Mouse (Mus musculus): ENCODE measurements around the gene Itgav. TPM values are rescaled to one million over a fixed set of nuclear protein-coding genes. Genes with fewer than 3 reads are reported as not detected.

Itgav gene
- polyA plus RNA-seq, 1 experiment from 2014 or later = 78.7 TPM

DNA sequence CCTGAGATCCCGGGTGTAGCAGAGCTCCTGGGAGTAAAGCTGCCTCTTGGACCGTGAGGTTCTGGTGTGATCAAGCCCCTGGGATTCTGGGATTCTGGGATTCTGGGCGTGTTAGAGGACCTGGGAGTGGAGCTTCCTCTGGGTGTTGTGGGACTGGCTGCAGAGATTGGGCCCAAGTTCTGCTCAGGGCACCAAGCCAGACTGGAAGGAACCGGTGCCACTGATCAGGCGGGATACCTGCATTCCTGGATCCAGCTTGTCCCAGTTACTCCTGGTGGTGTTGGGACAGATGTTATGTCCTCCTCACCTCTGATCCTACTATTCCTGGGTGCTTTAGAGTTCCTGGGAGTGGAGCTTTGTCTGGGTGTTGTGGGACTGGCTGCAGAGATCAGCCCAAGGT lies 28.8 kb downstream of the Itgav start:
- Histone ChIP-seq H3K4me3 (replicated peaks) (no peak overlapping the region), H3K4me1 (replicated peaks) (no peaks in the 10 kb centered on the region), H3K27ac (no peak overlapping the region), H3K36me3 (peaks cover 48% of the 10 kb centered on the region), H3K27me3 (no peaks in the 10 kb centered on the region), H3K9me3 (no peaks in the 10 kb centered on the region), H3K9ac (replicated peaks) (no peak overlapping the region), H3K4me2 (no peak overlapping the region)
- no peak for ATAC-seq (ENCODE audit: insufficient number of reproducible peaks, insufficient read depth, low FRiP score, low TSS enrichment, low read depth)
- 85% methylated on average over 5 of the region's 5 CpGs for WGBS

DNA sequence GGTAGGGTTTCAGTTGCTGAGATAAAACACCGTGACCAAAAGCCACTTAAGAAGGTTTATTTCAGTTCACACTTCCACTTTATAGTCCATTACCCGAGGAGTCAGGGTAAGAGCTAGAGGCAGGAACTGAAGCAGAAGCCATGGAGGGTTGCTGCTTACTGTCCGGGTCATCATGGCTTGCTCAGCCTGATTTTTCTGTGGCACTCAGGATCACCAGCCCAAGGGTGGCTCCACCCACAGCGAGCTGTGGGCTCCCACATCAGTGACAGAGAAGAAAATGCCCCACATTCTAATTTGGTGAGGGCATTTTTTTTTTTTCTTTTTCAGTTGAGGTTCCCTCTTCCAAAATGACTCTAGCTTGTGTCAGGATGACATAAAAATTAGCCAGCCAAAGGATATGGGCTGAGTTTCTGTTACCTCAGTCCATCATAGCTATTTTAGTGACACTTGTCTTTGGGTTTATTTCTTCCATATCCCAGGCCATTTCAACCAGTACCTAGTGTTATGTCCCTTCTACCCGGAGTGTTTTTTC lies 30.2 kb downstream of the Itgav start:
- WGBS = 57% methylated on average over 5 of the region's 5 CpGs
- no peak overlapping the region for H3K4me3 ChIP-seq (replicated peaks)
- no peaks in the 10 kb centered on the region for H3K27me3 ChIP-seq
- ATAC-seq (ENCODE audit: insufficient number of reproducible peaks, insufficient read depth, low FRiP score, low TSS enrichment, low read depth) = no peak
- no peaks in the 10 kb centered on the region for H3K9me3 ChIP-seq
- no peak overlapping the region for H3K27ac ChIP-seq
- H3K36me3 ChIP-seq = peaks cover 45% of the 10 kb centered on the region
- H3K4me1 ChIP-seq (replicated peaks) = 0 out of 2 replicates have a peak, but pooled peaks cover 5% of the 10 kb centered on the region
- no peak overlapping the region for H3K9ac ChIP-seq (replicated peaks)
- no peak overlapping the region for H3K4me2 ChIP-seq

DNA sequence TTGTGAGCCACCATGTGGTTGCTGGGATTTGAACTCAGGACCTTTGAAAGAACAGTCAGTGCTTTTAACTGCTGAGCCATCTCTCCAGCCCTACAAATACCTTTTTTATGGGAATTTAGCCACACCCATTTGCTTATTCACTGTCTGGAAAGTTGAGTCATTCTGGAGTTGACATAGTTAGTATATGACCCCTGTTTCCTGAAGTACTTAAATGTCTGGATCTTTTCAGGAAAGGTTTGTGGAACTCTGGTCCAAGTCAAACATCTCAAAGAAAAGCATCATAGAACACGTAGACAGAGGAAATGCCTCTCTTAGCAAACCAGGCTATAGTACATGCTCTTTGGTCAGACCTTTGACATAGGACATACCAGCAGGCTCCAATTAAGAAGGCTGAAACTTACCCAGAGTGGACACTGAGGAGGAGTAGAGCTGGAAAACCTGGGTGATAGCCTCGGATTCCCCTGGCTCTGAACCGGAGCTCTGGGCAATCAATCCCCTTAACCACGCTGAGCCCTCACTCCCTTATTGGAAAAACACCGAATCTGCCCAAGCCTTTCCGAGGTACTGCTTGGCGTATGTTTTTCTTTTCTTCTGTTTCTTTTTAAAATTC lies 34.5 kb downstream of the Itgav start:
- Histone ChIP-seq H3K27ac (no peak overlapping the region; the same call in 1 of the 2 replicates), H3K4me1 (replicated peaks) (0 out of 2 replicates have a peak, but pooled peaks cover 5% of the 10 kb centered on the region), H3K9ac (replicated peaks) (no peak overlapping the region), H3K9me3 (no peaks in the 10 kb centered on the region), H3K4me2 (no peak overlapping the region), H3K27me3 (no peaks in the 10 kb centered on the region), H3K36me3 (peaks cover 42% of the 10 kb centered on the region), H3K4me3 (replicated peaks) (no peak overlapping the region)
- ATAC-seq (ENCODE audit: insufficient number of reproducible peaks, insufficient read depth, low FRiP score, low TSS enrichment, low read depth) = no peak
- WGBS = 82% methylated on average over 7 of the region's 7 CpGs

DNA sequence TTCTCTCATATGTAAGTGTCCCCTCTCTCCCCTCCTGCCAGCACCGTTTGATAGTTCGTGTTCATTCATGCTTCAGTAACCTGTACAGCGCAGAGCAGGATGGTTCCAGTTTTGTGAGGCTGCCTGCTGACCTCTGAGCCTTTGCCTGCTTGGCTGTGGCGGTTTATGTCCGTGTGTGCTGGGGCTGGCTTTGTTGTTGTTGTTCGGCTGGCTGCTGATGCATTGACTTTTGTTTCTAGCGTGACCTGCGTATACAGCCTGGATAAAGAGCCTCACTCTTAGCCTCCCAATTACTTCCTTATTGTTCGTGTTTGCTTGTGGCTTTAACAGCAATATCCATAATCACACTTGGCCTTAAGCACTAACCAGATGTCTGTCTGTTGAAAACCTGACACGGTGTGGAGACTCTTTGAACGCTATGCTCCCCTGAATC lies 35.0 kb downstream of the Itgav start:
- H3K9me3 ChIP-seq = no peaks in the 10 kb centered on the region
- H3K9ac ChIP-seq (replicated peaks) = no peak overlapping the region
- H3K36me3 ChIP-seq = peaks cover 38% of the 10 kb centered on the region
- no peak for ATAC-seq (ENCODE audit: insufficient number of reproducible peaks, insufficient read depth, low FRiP score, low TSS enrichment, low read depth)
- 0 out of 2 replicates have a peak, but pooled peaks cover 5% of the 10 kb centered on the region for H3K4me1 ChIP-seq (replicated peaks)
- H3K4me3 ChIP-seq (replicated peaks) = no peak overlapping the region
- H3K4me2 ChIP-seq = no peak overlapping the region
- WGBS = 73% methylated on average over 11 of the region's 11 CpGs
- peak overlapping the region; percentile 23; the same call in 1 of the 2 replicates for H3K27ac ChIP-seq
- no peaks in the 10 kb centered on the region for H3K27me3 ChIP-seq

DNA sequence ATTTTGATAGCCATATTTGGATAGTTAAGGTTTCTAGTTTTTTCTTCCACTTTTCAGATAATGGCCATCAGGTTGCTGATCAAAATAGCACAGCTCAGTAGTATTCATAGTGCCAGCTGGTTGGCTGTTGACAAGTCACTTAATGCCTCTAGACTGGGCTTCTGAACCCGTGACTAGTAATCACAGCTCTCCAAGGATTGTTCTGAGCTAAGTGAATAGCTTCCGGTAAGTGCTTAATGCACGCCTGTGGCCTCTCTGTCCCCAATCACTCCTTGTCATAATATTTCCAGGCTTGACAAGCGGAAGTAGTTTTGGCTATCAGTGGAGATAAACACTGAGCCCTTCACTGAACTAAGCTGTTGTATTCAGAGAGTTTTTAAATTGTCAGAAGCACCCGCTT lies 35.5 kb downstream of the Itgav start:
- H3K4me2 ChIP-seq = no peak overlapping the region
- no peaks in the 10 kb centered on the region for H3K27me3 ChIP-seq
- H3K4me1 ChIP-seq (replicated peaks) = 0 out of 2 replicates have a peak, but pooled peaks cover 5% of the 10 kb centered on the region
- 75% methylated on average over 5 of the region's 5 CpGs for WGBS
- H3K9ac ChIP-seq (replicated peaks) = no peak overlapping the region
- peaks cover 33% of the 10 kb centered on the region for H3K36me3 ChIP-seq
- no peaks in the 10 kb centered on the region for H3K9me3 ChIP-seq
- no peak overlapping the region for H3K4me3 ChIP-seq (replicated peaks)
- peak overlapping the region; percentile 23; the same call in 1 of the 2 replicates for H3K27ac ChIP-seq
- ATAC-seq (ENCODE audit: insufficient number of reproducible peaks, insufficient read depth, low FRiP score, low TSS enrichment, low read depth) = no peak

DNA sequence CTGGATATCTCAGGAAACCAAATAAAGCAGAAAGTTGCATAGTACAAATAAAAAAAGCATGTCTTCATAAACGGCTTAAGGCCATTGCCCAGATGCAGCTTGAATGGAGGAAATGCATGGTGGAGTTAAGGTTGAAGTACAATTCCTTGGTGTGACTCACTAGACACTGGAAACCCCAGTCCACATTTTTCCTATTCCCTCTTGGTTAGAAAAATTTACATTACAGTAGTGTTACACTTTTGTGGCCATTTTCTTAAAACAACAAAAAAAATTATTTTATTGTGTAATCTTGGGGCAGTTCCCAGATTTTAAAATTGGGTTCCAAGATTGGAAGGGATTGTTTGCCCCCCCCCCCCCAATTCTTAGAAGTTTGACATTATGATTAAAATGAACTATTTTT lies 35.9 kb downstream of the Itgav start:
- peaks cover 30% of the 10 kb centered on the region for H3K36me3 ChIP-seq
- H3K4me3 ChIP-seq (replicated peaks) = no peak overlapping the region
- H3K4me1 ChIP-seq (replicated peaks) = 0 out of 2 replicates have a peak, but pooled peaks cover 5% of the 10 kb centered on the region
- H3K9ac ChIP-seq (replicated peaks) = no peak overlapping the region
- no peaks in the 10 kb centered on the region for H3K9me3 ChIP-seq
- H3K4me2 ChIP-seq = no peak overlapping the region
- ATAC-seq (ENCODE audit: insufficient number of reproducible peaks, insufficient read depth, low FRiP score, low TSS enrichment, low read depth) = no peak
- H3K27me3 ChIP-seq = no peaks in the 10 kb centered on the region
- WGBS = 79% methylated on average over 1 of the region's 1 CpGs
- no peak overlapping the region for H3K27ac ChIP-seq

DNA sequence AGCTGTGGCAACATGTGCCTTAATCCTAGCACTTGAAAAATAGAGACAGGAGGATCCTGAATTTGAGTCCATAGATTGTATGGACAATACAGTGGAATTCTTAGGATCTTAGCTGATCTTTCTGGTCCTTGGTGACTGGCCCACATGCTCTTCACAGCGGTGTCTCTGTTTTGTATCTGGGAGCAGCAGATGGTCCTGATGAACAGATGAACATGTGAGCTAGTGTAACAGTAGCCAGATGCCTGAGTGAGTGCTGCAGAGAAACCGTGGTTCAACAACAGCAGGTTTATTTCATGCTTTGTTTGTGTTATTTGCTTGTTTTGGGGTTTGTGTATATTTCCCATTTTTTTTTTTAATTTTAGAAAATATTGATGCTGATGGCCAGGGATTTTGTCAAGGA lies 37.3 kb downstream of the Itgav start:
- Histone ChIP-seq H3K9me3 (no peaks in the 10 kb centered on the region), H3K4me3 (replicated peaks) (no peak overlapping the region), H3K27me3 (no peaks in the 10 kb centered on the region), H3K4me1 (replicated peaks) (0 out of 2 replicates have a peak, but pooled peaks cover 5% of the 10 kb centered on the region), H3K4me2 (no peak overlapping the region), H3K36me3 (peaks cover 30% of the 10 kb centered on the region), H3K27ac (no peak overlapping the region), H3K9ac (replicated peaks) (no peak overlapping the region)
- WGBS = 79% methylated on average over 2 of the region's 2 CpGs
- no peak for ATAC-seq (ENCODE audit: insufficient number of reproducible peaks, insufficient read depth, low FRiP score, low TSS enrichment, low read depth)

DNA sequence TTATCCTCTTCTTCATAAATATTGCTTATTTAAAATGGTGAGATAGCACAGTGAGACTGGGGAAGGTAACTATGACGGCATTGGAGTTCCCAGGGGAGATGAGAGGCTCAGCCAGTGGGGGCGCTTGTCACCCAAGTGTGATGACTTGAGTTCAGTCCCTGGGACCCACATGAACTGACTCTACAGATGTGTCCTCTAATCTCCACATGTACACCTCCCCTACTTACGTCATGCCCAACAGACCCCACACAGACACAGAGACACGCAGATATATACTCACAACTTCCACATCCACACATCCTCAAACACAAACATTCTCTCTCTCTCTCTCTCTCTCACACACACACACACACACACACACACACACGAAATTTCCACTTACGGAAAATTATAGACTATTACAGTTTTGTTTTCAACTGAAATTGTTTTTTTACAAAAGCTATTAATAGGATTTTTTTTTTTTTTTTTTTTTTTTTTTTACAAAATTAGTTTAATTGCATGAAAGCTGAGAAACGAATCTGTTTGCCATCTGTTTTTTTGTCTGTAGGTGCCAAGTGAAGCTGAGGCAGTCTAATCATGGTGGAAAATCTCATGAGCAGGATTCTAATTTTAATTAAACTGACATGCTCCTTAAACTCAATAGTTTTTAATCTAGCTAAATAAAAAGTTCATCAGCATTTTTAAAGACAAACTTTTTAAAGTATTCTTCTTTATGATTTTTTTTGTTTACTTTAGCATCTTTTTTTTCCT lies 38.1 kb downstream of the Itgav start:
- H3K27me3 ChIP-seq = no peaks in the 10 kb centered on the region
- no peak overlapping the region for H3K4me3 ChIP-seq (replicated peaks)
- ATAC-seq (ENCODE audit: insufficient number of reproducible peaks, insufficient read depth, low FRiP score, low TSS enrichment, low read depth) = no peak
- 83% methylated on average over 7 of the region's 7 CpGs for WGBS
- H3K4me1 ChIP-seq (replicated peaks) = 0 out of 2 replicates have a peak, but pooled peaks cover 5% of the 10 kb centered on the region
- no peak overlapping the region for H3K27ac ChIP-seq
- H3K9ac ChIP-seq (replicated peaks) = no peak overlapping the region
- H3K4me2 ChIP-seq = no peak overlapping the region
- H3K36me3 ChIP-seq = peaks cover 31% of the 10 kb centered on the region
- H3K9me3 ChIP-seq = no peaks in the 10 kb centered on the region

DNA sequence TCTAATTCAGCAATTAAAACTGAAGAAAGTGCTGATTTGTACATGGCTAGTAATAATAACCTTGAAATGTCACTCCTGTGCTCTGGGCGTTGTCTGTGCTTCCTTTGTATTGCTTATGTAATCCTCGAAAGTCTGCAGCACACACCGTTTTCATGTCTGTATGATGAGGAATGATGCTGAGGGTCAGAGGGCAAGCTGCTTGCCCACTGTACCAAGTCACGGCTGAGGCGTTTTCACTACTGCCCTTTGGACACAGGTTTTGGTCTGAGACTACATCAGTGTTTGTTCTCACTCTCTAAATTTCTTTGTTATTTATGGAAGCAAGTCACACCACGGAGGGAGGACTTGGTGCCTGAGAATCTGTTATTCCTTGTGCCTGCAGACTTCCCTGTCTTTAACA lies 41.9 kb downstream of the Itgav start:
- WGBS = 77% methylated on average over 6 of the region's 6 CpGs
- H3K9me3 ChIP-seq = no peaks in the 10 kb centered on the region
- no peak overlapping the region for H3K4me3 ChIP-seq (replicated peaks)
- no peak overlapping the region for H3K4me2 ChIP-seq
- peaks cover 45% of the 10 kb centered on the region for H3K36me3 ChIP-seq
- ATAC-seq (ENCODE audit: insufficient number of reproducible peaks, insufficient read depth, low FRiP score, low TSS enrichment, low read depth) = no peak
- no peak overlapping the region for H3K9ac ChIP-seq (replicated peaks)
- no peaks in the 10 kb centered on the region for H3K27me3 ChIP-seq
- no peak overlapping the region for H3K27ac ChIP-seq
- H3K4me1 ChIP-seq (replicated peaks) = no peaks in the 10 kb centered on the region

DNA sequence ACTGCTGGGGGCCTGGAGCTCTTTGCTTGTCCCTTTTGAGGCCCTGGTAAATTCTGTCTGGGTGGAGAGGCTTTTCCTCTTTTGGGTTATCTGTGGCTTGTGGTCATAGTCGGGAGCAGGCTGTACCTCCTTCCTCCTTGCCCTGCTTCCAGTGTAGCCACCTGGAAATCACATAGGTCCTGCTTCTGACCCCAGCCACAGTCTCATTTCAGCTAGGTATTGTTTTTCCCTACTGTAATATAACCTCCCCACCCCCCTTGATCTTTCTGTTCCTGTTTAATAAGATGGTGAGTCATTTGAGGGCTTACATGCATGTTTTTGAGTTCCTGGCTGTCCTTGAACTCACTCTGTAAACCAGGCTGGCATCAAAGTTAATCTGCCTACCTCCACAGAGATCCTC lies 42.7 kb downstream of the Itgav start:
- H3K4me2 ChIP-seq = no peak overlapping the region
- no peaks in the 10 kb centered on the region for H3K4me1 ChIP-seq (replicated peaks)
- no peaks in the 10 kb centered on the region for H3K9me3 ChIP-seq
- no peak overlapping the region for H3K9ac ChIP-seq (replicated peaks)
- no peak for ATAC-seq (ENCODE audit: insufficient number of reproducible peaks, insufficient read depth, low FRiP score, low TSS enrichment, low read depth)
- H3K27ac ChIP-seq = no peak overlapping the region
- WGBS = 100% methylated on average over 1 of the region's 1 CpGs
- no peak overlapping the region for H3K4me3 ChIP-seq (replicated peaks)
- peaks cover 48% of the 10 kb centered on the region for H3K36me3 ChIP-seq
- no peaks in the 10 kb centered on the region for H3K27me3 ChIP-seq

DNA sequence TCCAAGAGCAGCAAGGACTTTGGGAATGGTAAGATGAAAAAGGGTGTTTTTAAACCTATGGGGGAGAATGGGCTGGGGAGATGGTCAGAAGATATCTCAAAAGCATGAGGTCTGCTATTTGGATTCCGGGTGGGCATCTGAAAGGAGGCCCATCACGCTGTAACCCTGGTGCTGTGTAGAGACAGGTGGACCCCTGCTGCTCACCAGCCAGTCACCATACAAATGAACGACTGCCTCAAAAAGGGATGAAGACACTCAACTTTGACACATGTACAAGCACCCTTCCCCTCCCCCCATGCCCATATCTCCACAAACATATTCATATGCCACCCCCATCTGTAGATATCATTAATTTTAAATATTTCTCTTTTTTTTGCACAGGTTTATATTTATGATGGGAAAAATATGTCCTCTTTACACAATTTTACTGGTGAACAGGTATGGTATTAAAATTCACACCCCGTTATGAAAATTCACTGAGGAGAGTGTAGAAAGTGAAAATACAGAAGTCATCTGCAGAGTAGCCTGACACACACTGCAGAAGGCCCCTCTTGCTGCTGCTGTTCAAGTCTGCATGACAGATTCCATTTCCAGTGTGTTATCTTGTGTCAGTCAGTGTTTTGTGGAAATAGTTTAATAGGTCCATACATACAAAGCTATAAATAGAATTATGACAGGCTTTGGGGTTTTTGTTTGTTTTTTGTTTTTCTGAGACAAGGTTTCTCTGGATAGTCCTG lies 44.3 kb downstream of the Itgav start:
- H3K4me2 ChIP-seq = no peak overlapping the region
- H3K27me3 ChIP-seq = no peaks in the 10 kb centered on the region
- ATAC-seq (ENCODE audit: insufficient number of reproducible peaks, insufficient read depth, low FRiP score, low TSS enrichment, low read depth) = no peak
- no peaks in the 10 kb centered on the region for H3K4me1 ChIP-seq (replicated peaks)
- no peak overlapping the region for H3K9ac ChIP-seq (replicated peaks)
- H3K27ac ChIP-seq = no peak overlapping the region
- no peak overlapping the region for H3K4me3 ChIP-seq (replicated peaks)
- H3K36me3 ChIP-seq = peaks cover 64% of the 10 kb centered on the region
- WGBS = 92% methylated on average over 4 of the region's 4 CpGs
- no peaks in the 10 kb centered on the region for H3K9me3 ChIP-seq
